In the genomic region with DNA sequence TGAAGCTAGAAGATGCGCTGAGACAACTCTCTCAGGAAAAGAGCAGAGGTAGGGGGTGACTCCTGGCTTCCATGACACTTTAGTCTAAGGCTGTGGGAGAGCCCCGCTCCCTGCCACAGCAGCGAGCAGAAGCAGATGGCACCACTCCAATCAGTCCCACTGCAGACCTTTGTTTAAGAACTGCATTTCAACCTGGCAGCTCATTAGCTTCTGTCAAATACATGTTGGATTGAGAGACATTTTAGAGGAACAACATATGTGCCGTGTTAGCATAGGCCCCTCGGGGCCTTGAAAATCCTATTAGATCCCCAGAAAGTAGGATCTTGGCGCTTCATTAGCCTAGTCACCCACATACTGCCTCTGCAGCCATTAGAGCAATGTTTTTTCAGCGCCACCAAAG, we compare ENCODE assay signal across 19 mouse cellular contexts.
DNase-seq lines count a peak whose midpoint lies in the region; ATAC-seq and TF ChIP-seq lines count a peak whose summit lies in the region.
"Had no signal": no experiment of that assay in that cellular context is flagged by ENCODE, and none has a peak within 500 bp of the region (broad histone marks: within the 10 kb centered on the region; RNA-seq: fewer than 3 reads in every experiment).

No protein-coding gene starts in this region.

- WGBS in forebrain, embryonic 15.5 days, result 27% methylated on average over 7 of the region's 7 CpGs
- 76% methylated on average over 7 of the region's 7 CpGs for WGBS in forebrain, embryonic 11.5 days
- WGBS in limb, embryonic 14.5 days, result 32% methylated on average over 7 of the region's 7 CpGs
- WGBS in limb, embryonic 10.5 days, result 52% methylated on average over 7 of the region's 7 CpGs
- WGBS in cerebellum, adult 2 months, result 36% methylated on average over 7 of the region's 7 CpGs

- no peak overlapping the region for H3K27ac ChIP-seq in forebrain, embryonic 15.5 days (replicated peaks)
- H3K27ac ChIP-seq in forebrain, embryonic 11.5 days (ENCODE audit: low read depth, low read length), result no peak overlapping the region
- no peak overlapping the region for H3K27ac ChIP-seq in limb, embryonic 14.5 days (replicated peaks; ENCODE audit: low read depth, low read length)
- H3K27ac ChIP-seq in limb, embryonic 10.5 days, result no peak overlapping the region
- no peak overlapping the region for H3K27ac ChIP-seq in cerebellum, adult 2 months (ENCODE audit: insufficient read depth, low read length)
- H3K27ac ChIP-seq: heart, embryonic 10.5 days had no signal

- peak; percentile 72 for ATAC-seq in forebrain, embryonic 15.5 days (replicated peaks)
- ATAC-seq in forebrain, embryonic 11.5 days (replicated peaks; ENCODE audit: low FRiP score), result no peak
- no peak for ATAC-seq in limb, embryonic 14.5 days (ENCODE audit: low FRiP score, low read depth)
- ATAC-seq: activated CD4-positive, CD25-positive, alpha-beta regulatory T cell, adult 4 months; inflammation-experienced regulatory T-cells, adult 6 months; Patski had no signal

- H3K36me3 ChIP-seq in forebrain, embryonic 15.5 days, result no peaks in the 10 kb centered on the region
- H3K36me3 ChIP-seq in forebrain, embryonic 11.5 days (ENCODE audit: control insufficient read depth, insufficient read depth, low read length), result no peaks in the 10 kb centered on the region
- no peaks in the 10 kb centered on the region for H3K36me3 ChIP-seq in limb, embryonic 14.5 days (ENCODE audit: control insufficient read depth, insufficient read depth, low read length)
- H3K36me3 ChIP-seq in limb, embryonic 10.5 days, result no peaks in the 10 kb centered on the region
- H3K36me3 ChIP-seq: heart, embryonic 10.5 days had no signal

- H3K4me2 ChIP-seq in forebrain, embryonic 15.5 days (replicated peaks), result no peak overlapping the region
- H3K4me2 ChIP-seq in forebrain, embryonic 11.5 days (ENCODE audit: low read depth, low read length, severe bottlenecking), result no peak overlapping the region
- no peak overlapping the region for H3K4me2 ChIP-seq in limb, embryonic 14.5 days (replicated peaks; ENCODE audit: low read depth, low read length, severe bottlenecking)
- H3K4me2 ChIP-seq: liver, embryonic 11.5 days had no signal

- no peaks in the 10 kb centered on the region for H3K27me3 ChIP-seq in forebrain, embryonic 15.5 days
- H3K27me3 ChIP-seq in forebrain, embryonic 11.5 days (ENCODE audit: control insufficient read depth, insufficient read depth, low read length), result no peaks in the 10 kb centered on the region
- no peaks in the 10 kb centered on the region for H3K27me3 ChIP-seq in limb, embryonic 14.5 days (ENCODE audit: control insufficient read depth, insufficient read depth, low read length)
- no peaks in the 10 kb centered on the region for H3K27me3 ChIP-seq in limb, embryonic 10.5 days (ENCODE audit: low read depth, poor library complexity, severe bottlenecking)
- no peaks in the 10 kb centered on the region for H3K27me3 ChIP-seq in cerebellum, adult 2 months (ENCODE audit: control insufficient read depth, insufficient read depth, low read length)

- H3K4me3 ChIP-seq in forebrain, embryonic 15.5 days, result no peak overlapping the region
- H3K4me3 ChIP-seq in forebrain, embryonic 11.5 days (ENCODE audit: low read depth, low read length), result no peak overlapping the region
- no peak overlapping the region for H3K4me3 ChIP-seq in limb, embryonic 14.5 days (replicated peaks; ENCODE audit: low read length)
- no peak overlapping the region for H3K4me3 ChIP-seq in limb, embryonic 10.5 days
- no peak overlapping the region for H3K4me3 ChIP-seq in cerebellum, adult 2 months (replicated peaks; ENCODE audit: insufficient read depth, low read depth, low read length)
- H3K4me3 ChIP-seq: erythroblast, embryonic 14.5 days; heart, embryonic 10.5 days had no signal

- no peak for TF ChIP-seq POLR2A in limb, embryonic 14.5 days (IDR thresholded peaks at IDR 0.05; ENCODE audit: borderline replicate concordance, extremely low read depth, insufficient read depth, insufficient read length)
- TF ChIP-seq POLR2A in cerebellum, adult 2 months (IDR thresholded peaks at IDR 0.05; ENCODE audit: borderline replicate concordance, insufficient read depth, low read length), result no peak

- no peak for TF ChIP-seq CTCF in cerebellum, adult 2 months (IDR thresholded peaks at IDR 0.05; ENCODE audit: borderline replicate concordance, insufficient read depth, low read depth, low read length)

- no peak overlapping the region for H3K9ac ChIP-seq in forebrain, embryonic 15.5 days (replicated peaks)
- no peak overlapping the region for H3K9ac ChIP-seq in forebrain, embryonic 11.5 days (ENCODE audit: low read length)
- H3K9ac ChIP-seq in limb, embryonic 14.5 days (ENCODE audit: low read depth, low read length, severe bottlenecking), result no peak overlapping the region

- no peak for DNase-seq in forebrain, embryonic 11.5 days (ENCODE audit: low spot score)
- DNase-seq in limb, embryonic 14.5 days (ENCODE audit: low spot score), result peak; percentile 8
- no peak for DNase-seq in limb, embryonic 10.5 days (ENCODE audit: low spot score)
- peak; percentile 7 for DNase-seq in right cerebral cortex, postnatal 4 days
- no peak for DNase-seq in right cerebral cortex, adult 18-20 months
- DNase-seq in retina, postnatal 1 day, result peak; percentile 56
- DNase-seq in cerebellum, adult 2 months, result no peak
- DNase-seq: adrenal gland, postnatal 25 days; cerebellum, adult 8-10 months; heart, postnatal 10 days; kidney, adult 9 months; lung, adult 2 months had no signal

- peaks cover 13% of the 10 kb centered on the region for H3K4me1 ChIP-seq in forebrain, embryonic 15.5 days
- no peaks in the 10 kb centered on the region for H3K4me1 ChIP-seq in forebrain, embryonic 11.5 days (replicated peaks; ENCODE audit: control insufficient read depth, insufficient read depth, low read length)
- peaks cover 6% of the 10 kb centered on the region; the same call in 1 of the 2 replicates for H3K4me1 ChIP-seq in limb, embryonic 14.5 days (ENCODE audit: control insufficient read depth, insufficient read depth, low read length)
- H3K4me1 ChIP-seq in limb, embryonic 10.5 days, result peaks cover 17% of the 10 kb centered on the region
- H3K4me1 ChIP-seq in cerebellum, adult 2 months (ENCODE audit: control insufficient read depth, insufficient read depth, low read length), result no peaks in the 10 kb centered on the region
- H3K4me1 ChIP-seq: heart, embryonic 10.5 days had no signal

- H3K9me3 ChIP-seq in forebrain, embryonic 15.5 days, result no peaks in the 10 kb centered on the region
- no peaks in the 10 kb centered on the region; the same call in 1 of the 2 replicates for H3K9me3 ChIP-seq in forebrain, embryonic 11.5 days (ENCODE audit: control insufficient read depth, low read length)
- H3K9me3 ChIP-seq in limb, embryonic 14.5 days (ENCODE audit: control insufficient read depth, low read length), result peaks cover 4% of the 10 kb centered on the region; the same call in 1 of the 2 replicates
- H3K9me3 ChIP-seq in limb, embryonic 10.5 days (replicated peaks), result no peaks in the 10 kb centered on the region
- H3K9me3 ChIP-seq: heart, embryonic 10.5 days had no signal

Comparison
In these comparisons a context has a peak if more than half of its experiments do, and no peak if none do; other contexts are left out.
1. DNase-seq: peak in limb, embryonic 14.5 days (single experiment), right cerebral cortex, postnatal 4 days (single experiment) and retina, postnatal 1 day (single experiment); none in forebrain, embryonic 11.5 days (single experiment), limb, embryonic 10.5 days (single experiment), right cerebral cortex, adult 18-20 months (single experiment) and cerebellum, adult 2 months (0 of 2).